Mouse (Mus musculus) heart, postnatal 0 days (tissue): Measurements from ENCODE around the gene Wwc1. TPM values are rescaled to one million over a fixed set of nuclear protein-coding genes. Genes with fewer than 3 reads are reported as not detected.

Experiments
- ATAC-seq: fragments of 200-750 bp; cut with Nextera tagmentation; 2 replicates; pipeline ENCODE4 v1.8.0; 2017; ENCODE audit warnings: low read depth, moderate number of reproducible peaks, moderate library complexity; ENCODE audit not compliant: insufficient read depth
- DNase-seq: peaks from one replicate; pipeline ENCODE4 v3.0.0-alpha.2; 2016; ENCODE audit warnings: low spot score
- H3K27ac ChIP-seq: fragments of 300-500 bp; sonication (generic); 2 replicates; pipeline ENCODE4 v1.5.1; 2014; ENCODE audit warnings: low read depth, mild to moderate bottlenecking
- H3K27me3 ChIP-seq: fragments of 300-500 bp; sonication (generic); 2 replicates; pipeline ENCODE4 v1.6.1; 2014; ENCODE audit warnings: low read length, mixed read lengths; ENCODE audit not compliant: control insufficient read depth, insufficient read depth
- H3K36me3 ChIP-seq: fragments of 300-500 bp; sonication (generic); replicated peaks from 2 replicates; pipeline ENCODE4 v1.6.1; 2014; ENCODE audit warnings: low read length, mixed read lengths; ENCODE audit not compliant: control insufficient read depth, insufficient read depth
- H3K4me1 ChIP-seq: fragments of 300-500 bp; sonication (generic); 2 replicates; pipeline ENCODE4 v1.6.1; 2014; ENCODE audit warnings: antibody characterized with exemption; ENCODE audit not compliant: control insufficient read depth, insufficient read depth
- H3K4me2 ChIP-seq: fragments of 300-500 bp; sonication (generic); 2 replicates; pipeline ENCODE4 v1.6.1; 2014; ENCODE audit warnings: low read depth, mild to moderate bottlenecking, low read length, moderate library complexity
- H3K4me3 ChIP-seq: fragments of 300-500 bp; sonication (generic); 2 replicates; pipeline ENCODE4 v1.5.1; 2014; ENCODE audit warnings: low read depth, low read length
- H3K9ac ChIP-seq: fragments of 300-500 bp; sonication (generic); replicated peaks from 2 replicates; pipeline ENCODE4 v1.6.1; 2014; ENCODE audit warnings: low read depth, low read length, mixed read lengths
- H3K9me3 ChIP-seq: fragments of 300-500 bp; sonication (generic); replicated peaks from 2 replicates; pipeline ENCODE4 v1.6.1; 2016; ENCODE audit warnings: low read length; ENCODE audit not compliant: control insufficient read depth
- CTCF ChIP-seq: IDR thresholded peaks from 2 replicates; pipeline ENCODE4 v1.5.1; 2016; ENCODE audit warnings: antibody characterized with exemption, control low read depth, low read depth
- EP300 ChIP-seq: IDR thresholded peaks from 2 replicates; pipeline ENCODE4 v1.6.1; 2016; ENCODE audit warnings: antibody characterized with exemption, low read depth
- WGBS: fragments of 180-500 bp; shearing (Covaris S2); extraction: QIAGEN DNeasy Blood & Tissue Kit; methylation state at CpG from one replicate; pipeline ENCODE4 v1.1.7; 2014; 5-methylcytosine and 5-hydroxymethylcytosine counted together
- polyA plus RNA-seq: library from polyadenylated mRNA; unstranded; fragments of >200 nt; fragmentation: Nextera tagmentation; extraction: Ambion mirVana; gene quantifications from 2 replicates; pipeline ENCODE4 v1.2.1, GENCODE M21; 2015
- total RNA-seq: library from RNA; depleted of rRNA; stranded (reverse); fragments of >200 nt; gene quantifications from 2 replicates; pipeline ENCODE4 v1.2.3, GENCODE M21; 2014; ENCODE audit warnings: low replicate concordance; rRNA removed

Gene Wwc1
- 0.89 and 1.6 TPM in 2 replicates for total RNA-seq
- polyA plus RNA-seq, result 0.31 and 0.69 TPM in 2 replicates

- Histone ChIP-seq H3K27ac (no peak within 1 kb of the TSS), H3K4me3 (peak within 1 kb of the TSS; percentile 74), H3K27me3 (peaks cover 29% of the 10 kb centered on the region), H3K9ac (peak within 1 kb of the TSS; percentile 57), H3K36me3 (no peaks in the 10 kb centered on the region), H3K4me1 (no peaks in the 10 kb centered on the region), H3K9me3 (no peaks in the 10 kb centered on the region), H3K4me2 (peak within 1 kb of the TSS; percentile 100)
- TF ChIP-seq CTCF (no peak), EP300 (no peak)
- ATAC-seq (0 out of 2 replicates have a peak, but pooled peaks have one; percentile 34), DNase-seq (no peak)
- 2% methylated on average over 44 of the region's 47 CpGs for WGBS
Measured at GRCm38 (mm10) chr11:35980411-35980917, at the start of gene Wwc1. TSS of gene Wwc1 (minus strand) at chr11:35980527.

DNA sequence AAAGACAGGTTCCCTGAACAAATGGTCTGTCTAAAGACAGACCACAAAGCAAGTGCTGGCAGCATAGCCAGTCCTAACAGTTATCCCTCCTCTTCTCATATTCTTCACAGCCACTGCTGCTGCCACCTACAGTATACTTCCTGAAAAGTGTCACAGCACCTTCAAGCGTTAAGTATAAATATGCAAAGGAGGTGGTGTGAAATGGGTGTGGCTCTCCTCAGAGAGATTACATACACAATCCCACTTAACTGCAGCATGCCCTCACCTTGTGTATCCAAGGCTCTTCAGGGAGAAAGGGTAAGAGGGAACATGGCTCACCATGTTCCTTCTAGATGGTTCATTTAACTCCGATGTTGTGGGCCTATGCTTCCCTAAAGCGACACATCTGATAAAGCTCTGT lies 39.7 kb upstream of the Wwc1 start:
- DNase-seq, result no peak
- TF ChIP-seq CTCF, result no peak
- TF ChIP-seq EP300, result no peak
- H3K4me1 ChIP-seq, result no peaks in the 10 kb centered on the region
- H3K4me2 ChIP-seq, result no peak overlapping the region
- no peak overlapping the region for H3K4me3 ChIP-seq
- whole genome bisulfite sequencing, result 56% methylated on average over 3 of the region's 3 CpGs
- no peaks in the 10 kb centered on the region for H3K9me3 ChIP-seq
- no peaks in the 10 kb centered on the region for H3K36me3 ChIP-seq
- H3K27ac ChIP-seq, result no peak overlapping the region
- ATAC-seq, result no peak
- H3K27me3 ChIP-seq, result no peaks in the 10 kb centered on the region
- H3K9ac ChIP-seq, result no peak overlapping the region

GRCm38 (mm10) chr11:36013179-36013578 lies 32.9 kb upstream of the Wwc1 start:
- Histone ChIP-seq H3K27me3 (no peaks in the 10 kb centered on the region), H3K4me3 (no peak overlapping the region), H3K9me3 (no peaks in the 10 kb centered on the region), H3K36me3 (no peaks in the 10 kb centered on the region), H3K27ac (no peak overlapping the region), H3K4me2 (no peak overlapping the region), H3K9ac (no peak overlapping the region), H3K4me1 (no peaks in the 10 kb centered on the region)
- DNase-seq (no peak), ATAC-seq (no peak)
- TF ChIP-seq CTCF, result no peak
- 53% methylated on average over 4 of the region's 4 CpGs for WGBS

DNA sequence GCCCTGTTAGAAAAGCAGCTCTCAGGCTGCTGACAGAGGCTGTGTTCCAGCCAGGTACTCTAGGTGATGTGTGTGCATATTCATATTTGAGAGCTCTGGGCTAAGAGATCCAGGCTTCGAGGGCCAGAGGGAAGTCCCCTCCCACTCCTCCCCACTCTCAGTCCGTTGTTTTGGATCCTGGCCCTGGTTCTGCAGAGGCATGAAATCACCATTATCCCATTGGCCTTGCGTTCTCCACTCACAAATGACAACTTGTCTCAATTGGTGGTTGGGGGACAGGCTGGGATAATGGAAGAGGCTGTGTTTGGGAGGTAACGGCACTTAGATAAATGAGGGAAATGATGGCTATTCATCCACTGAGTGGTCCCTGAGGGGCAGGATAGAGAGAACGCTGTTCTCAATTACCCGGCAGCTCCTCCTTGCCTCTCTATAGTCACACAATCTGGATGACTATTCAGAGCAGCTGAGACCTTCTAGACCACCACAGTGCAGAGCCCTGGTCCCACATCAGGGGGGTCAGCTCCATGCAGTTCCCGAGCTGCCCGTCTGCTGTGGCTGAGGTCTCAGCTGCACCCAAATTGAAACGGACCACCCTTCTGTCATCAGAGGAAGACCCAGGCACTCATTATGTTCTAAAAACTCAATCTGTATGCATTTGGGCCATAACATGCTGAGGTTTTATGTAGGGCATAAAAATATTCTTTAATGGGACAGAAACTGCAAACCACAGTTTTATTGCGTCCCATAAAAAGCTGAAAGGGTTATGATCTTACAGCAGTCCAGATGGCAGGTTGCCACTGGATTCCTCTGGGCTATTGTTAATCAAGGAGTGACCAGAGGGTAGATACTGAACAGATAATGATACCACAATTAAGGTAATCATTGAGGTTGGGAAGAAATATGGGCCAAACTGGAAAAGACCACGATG lies 29.2 kb upstream of the Wwc1 start:
- DNase-seq, result no peak
- WGBS, result 69% methylated on average over 11 of the region's 11 CpGs

GRCm38 (mm10) chr11:36002900-36003299 lies 22.6 kb upstream of the Wwc1 start:
- H3K4me2 ChIP-seq, result no peak overlapping the region
- no peak overlapping the region for H3K9ac ChIP-seq
- DNase-seq, result no peak
- no peak overlapping the region for H3K27ac ChIP-seq
- peaks cover 13% of the 10 kb centered on the region; the same call in 1 of the 2 replicates for H3K27me3 ChIP-seq
- 51% methylated on average over 4 of the region's 4 CpGs for WGBS
- H3K9me3 ChIP-seq, result no peaks in the 10 kb centered on the region
- no peak overlapping the region for H3K4me3 ChIP-seq
- no peak for ATAC-seq
- no peaks in the 10 kb centered on the region for H3K4me1 ChIP-seq
- H3K36me3 ChIP-seq, result no peaks in the 10 kb centered on the region
- TF ChIP-seq EP300 (no peak), CTCF (no peak)

More for the DNA sequence above, 29.2 kb upstream of the Wwc1 start:
- H3K27me3 ChIP-seq, result no peaks in the 10 kb centered on the region
- no peak for TF ChIP-seq EP300
- no peak for TF ChIP-seq CTCF
- no peak overlapping the region for H3K4me3 ChIP-seq
- no peak overlapping the region for H3K27ac ChIP-seq
- H3K9ac ChIP-seq, result no peak overlapping the region
- H3K4me1 ChIP-seq, result no peaks in the 10 kb centered on the region
- H3K9me3 ChIP-seq, result no peaks in the 10 kb centered on the region
- H3K36me3 ChIP-seq, result no peaks in the 10 kb centered on the region
- ATAC-seq, result no peak
- H3K4me2 ChIP-seq, result no peak overlapping the region
